Mouse (Mus musculus): Measurements from ENCODE around the gene 2010111I01Rik. TPM values are rescaled to one million over a fixed set of nuclear protein-coding genes. Genes with fewer than 3 reads are reported as not detected.
A peak's percentile ranks its signal among the peaks of the same experiment; 100 is the strongest.

Gene 2010111I01Rik
- polyA plus RNA-seq, 1 experiment, result 144 TPM

GRCm38 (mm10) chr13:63108601-63109000 is 143.9 kb downstream of the 2010111I01Rik start:
- H3K4me3 ChIP-seq, result no peak overlapping the region
- no peak overlapping the region for H3K4me2 ChIP-seq (ENCODE audit: low read depth)
- TF ChIP-seq POLR2AphosphoS2 (IDR thresholded peaks at IDR 0.05; ENCODE audit: insufficient read length, low read depth) (no peak), POLR2A (IDR thresholded peaks at IDR 0.05; ENCODE audit: insufficient read length, low read depth) (peak; percentile 43), SRF (IDR thresholded peaks at IDR 0.05; ENCODE audit: control insufficient read depth, insufficient read length, low read depth) (no peak), TCF12 (IDR thresholded peaks at IDR 0.05; ENCODE audit: insufficient read depth, poor library complexity, severe bottlenecking) (peak; percentile 91), MYOG (IDR thresholded peaks at IDR 0.05; ENCODE audit: control insufficient read depth in 1 of 3, insufficient read depth in 1 of 3, insufficient read length in 2 of 3, low read depth in 2 of 3) (peak; percentile 89 to 94 (median 93)), USF1 (IDR thresholded peaks at IDR 0.05; ENCODE audit: low read depth) (peak; percentile 57), MAX (IDR thresholded peaks at IDR 0.05; ENCODE audit: low read depth) (no peak), E2F4 (IDR thresholded peaks at IDR 0.05; ENCODE audit: insufficient read depth) (no peak), MYOD1 (IDR thresholded peaks at IDR 0.05; ENCODE audit: control insufficient read depth in 1 of 3, insufficient read length in 2 of 3, low read depth in 2 of 3) (peak; percentile 63 to 96 (median 94)), TCF3 (IDR thresholded peaks at IDR 0.05; ENCODE audit: insufficient read length, low read depth) (peak; percentile 92), CEBPB (IDR thresholded peaks at IDR 0.05; ENCODE audit: insufficient read depth, poor library complexity, severe bottlenecking) (peak; percentile 94), REST (IDR thresholded peaks at IDR 0.05; ENCODE audit: insufficient read depth, insufficient read length) (no peak)

GRCm38 (mm10) chr13:63111297-63112042 is 146.8 kb downstream of the 2010111I01Rik start:
- H3K4me2 ChIP-seq (ENCODE audit: low read depth), result peak overlapping the region; percentile 63
- H3K79me2 ChIP-seq (ENCODE audit: control insufficient read depth, insufficient read depth), result no peaks in the 10 kb centered on the region
- no peak overlapping the region for H3K4me3 ChIP-seq
- no peak overlapping the region for H3ac ChIP-seq (ENCODE audit: control insufficient read depth, insufficient read length)
- no peaks in the 10 kb centered on the region for H3K27me3 ChIP-seq (ENCODE audit: control insufficient read depth, insufficient read depth, insufficient read length)
- no peaks in the 10 kb centered on the region for H3K36me3 ChIP-seq (ENCODE audit: control insufficient read depth, insufficient read depth)
- TF ChIP-seq POLR2A (IDR thresholded peaks at IDR 0.05; ENCODE audit: insufficient read length, low read depth) (no peak), E2F4 (IDR thresholded peaks at IDR 0.05; ENCODE audit: insufficient read depth) (no peak), CEBPB (IDR thresholded peaks at IDR 0.05; ENCODE audit: insufficient read depth, poor library complexity, severe bottlenecking) (no peak), POLR2AphosphoS2 (IDR thresholded peaks at IDR 0.05; ENCODE audit: insufficient read length, low read depth) (no peak), TCF3 (IDR thresholded peaks at IDR 0.05; ENCODE audit: insufficient read length, low read depth) (no peak), USF1 (IDR thresholded peaks at IDR 0.05; ENCODE audit: low read depth) (no peak), REST (IDR thresholded peaks at IDR 0.05; ENCODE audit: insufficient read depth, insufficient read length) (no peak), MYOD1 (IDR thresholded peaks at IDR 0.05; ENCODE audit: control insufficient read depth in 1 of 3, insufficient read length in 2 of 3, low read depth in 2 of 3) (no peak), MYOG (IDR thresholded peaks at IDR 0.05; ENCODE audit: control insufficient read depth in 1 of 3, insufficient read depth in 1 of 3, insufficient read length in 2 of 3, low read depth in 2 of 3) (no peak), TCF12 (IDR thresholded peaks at IDR 0.05; ENCODE audit: insufficient read depth, poor library complexity, severe bottlenecking) (no peak), MAX (IDR thresholded peaks at IDR 0.05; ENCODE audit: low read depth) (no peak), SRF (IDR thresholded peaks at IDR 0.05; ENCODE audit: control insufficient read depth, insufficient read length, low read depth) (no peak)

More at GRCm38 (mm10) chr13:63108601-63109000, 143.9 kb downstream of the 2010111I01Rik start:
- H3K27me3 ChIP-seq (ENCODE audit: control insufficient read depth, insufficient read depth, insufficient read length), result no peaks in the 10 kb centered on the region
- H3K36me3 ChIP-seq (ENCODE audit: control insufficient read depth, insufficient read depth), result no peaks in the 10 kb centered on the region
- no peaks in the 10 kb centered on the region for H3K79me2 ChIP-seq (ENCODE audit: control insufficient read depth, insufficient read depth)
- H3ac ChIP-seq (ENCODE audit: control insufficient read depth, insufficient read length), result no peak overlapping the region

- Histone ChIP-seq H3K4me2 (ENCODE audit: low read depth) (peak overlapping the region; percentile 63), H3K4me3 (no peak overlapping the region), H3K27me3 (ENCODE audit: control insufficient read depth, insufficient read depth, insufficient read length) (no peaks in the 10 kb centered on the region)
These were observed 147.4 kb downstream of the 2010111I01Rik start for GRCm38 (mm10) chr13:63112043-63112597.

GRCm38 (mm10) chr13:63112598-63113372 is 148.1 kb downstream of the 2010111I01Rik start:
- Histone ChIP-seq H3ac (ENCODE audit: control insufficient read depth, insufficient read length) (no peak overlapping the region), H3K79me2 (ENCODE audit: control insufficient read depth, insufficient read depth) (no peaks in the 10 kb centered on the region), H3K4me2 (ENCODE audit: low read depth) (peak overlapping the region; percentile 63), H3K27me3 (ENCODE audit: control insufficient read depth, insufficient read depth, insufficient read length) (no peaks in the 10 kb centered on the region), H3K4me3 (no peak overlapping the region), H3K36me3 (ENCODE audit: control insufficient read depth, insufficient read depth) (no peaks in the 10 kb centered on the region)
- TF ChIP-seq TCF3 (IDR thresholded peaks at IDR 0.05; ENCODE audit: insufficient read length, low read depth) (peak; percentile 30), POLR2AphosphoS2 (IDR thresholded peaks at IDR 0.05; ENCODE audit: insufficient read length, low read depth) (no peak), MAX (IDR thresholded peaks at IDR 0.05; ENCODE audit: low read depth) (no peak), TCF12 (IDR thresholded peaks at IDR 0.05; ENCODE audit: insufficient read depth, poor library complexity, severe bottlenecking) (peak; percentile 74), REST (IDR thresholded peaks at IDR 0.05; ENCODE audit: insufficient read depth, insufficient read length) (no peak), MYOD1 (IDR thresholded peaks at IDR 0.05; ENCODE audit: control insufficient read depth in 1 of 3, insufficient read length in 2 of 3, low read depth in 2 of 3) (peak; percentile 28 to 67 (median 55)), SRF (IDR thresholded peaks at IDR 0.05; ENCODE audit: control insufficient read depth, insufficient read length, low read depth) (no peak), CEBPB (IDR thresholded peaks at IDR 0.05; ENCODE audit: insufficient read depth, poor library complexity, severe bottlenecking) (peak; percentile 28; the same call in 1 of the 2 replicates), E2F4 (IDR thresholded peaks at IDR 0.05; ENCODE audit: insufficient read depth) (no peak), MYOG (IDR thresholded peaks at IDR 0.05; ENCODE audit: control insufficient read depth in 1 of 3, insufficient read depth in 1 of 3, insufficient read length in 2 of 3, low read depth in 2 of 3) (peak in 1 of 3 experiments; percentile 83)

More at GRCm38 (mm10) chr13:63112043-63112597, 147.4 kb downstream of the 2010111I01Rik start:
- Histone ChIP-seq H3K36me3 (ENCODE audit: control insufficient read depth, insufficient read depth) (no peaks in the 10 kb centered on the region), H3ac (ENCODE audit: control insufficient read depth, insufficient read length) (no peak overlapping the region), H3K79me2 (ENCODE audit: control insufficient read depth, insufficient read depth) (no peaks in the 10 kb centered on the region)
- TF ChIP-seq E2F4 (IDR thresholded peaks at IDR 0.05; ENCODE audit: insufficient read depth) (no peak), TCF3 (IDR thresholded peaks at IDR 0.05; ENCODE audit: insufficient read length, low read depth) (no peak), SRF (IDR thresholded peaks at IDR 0.05; ENCODE audit: control insufficient read depth, insufficient read length, low read depth) (no peak), POLR2A (IDR thresholded peaks at IDR 0.05; ENCODE audit: insufficient read length, low read depth) (no peak), USF1 (IDR thresholded peaks at IDR 0.05; ENCODE audit: low read depth) (no peak), MYOD1 (IDR thresholded peaks at IDR 0.05; ENCODE audit: control insufficient read depth in 1 of 3, insufficient read length in 2 of 3, low read depth in 2 of 3) (no peak)
